Mouse (Mus musculus): ENCODE measurements around the gene 2310007B03Rik.

DNA sequence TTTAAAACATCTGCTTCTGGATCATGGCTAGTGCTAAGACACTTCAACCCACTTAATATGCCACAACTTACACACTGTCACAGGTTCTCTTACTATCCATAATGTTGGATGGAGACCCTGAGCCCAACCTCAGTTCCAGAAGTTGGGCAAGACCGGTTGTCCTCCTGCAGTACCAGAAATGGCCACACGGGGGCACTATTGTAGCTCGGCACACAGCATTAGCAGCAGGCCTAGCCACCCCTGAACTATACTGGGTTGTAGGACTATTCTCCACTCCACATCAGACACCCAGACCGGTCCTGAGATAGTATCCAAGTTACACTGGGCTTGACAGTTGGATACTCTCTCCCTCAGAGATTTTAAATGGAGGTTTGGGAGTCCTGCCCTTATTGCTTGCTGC, 13.7 kb upstream of the 2310007B03Rik start:
- TF ChIP-seq EP300 (IDR thresholded peaks at IDR 0.05; ENCODE audit: low read depth) (no peak), CTCF (IDR thresholded peaks at IDR 0.05; ENCODE audit: low read depth) (peak; percentile 98)

Data from heart, postnatal 0 days (tissue).